22 mouse cellular contexts compared by ENCODE assay signal in genomic region chr6:28221017-28221416, GRCm38 (mm10).
DNase-seq lines count a peak whose midpoint lies in the region; ATAC-seq and TF ChIP-seq lines count a peak whose summit lies in the region.
"Had no signal": no experiment of that assay in that cellular context is flagged by ENCODE, and none has a peak within 500 bp of the region (broad histone marks: within the 10 kb centered on the region; RNA-seq: fewer than 3 reads in every experiment).

No protein-coding gene starts in this region.

- no peaks in the 10 kb centered on the region for H3K4me1 ChIP-seq in hindbrain, embryonic 16.5 days (ENCODE audit: control insufficient read depth, insufficient read depth, low read depth, low read length)
- H3K4me1 ChIP-seq in hindbrain, embryonic 10.5 days (replicated peaks): no peaks in the 10 kb centered on the region
- peaks cover 58% of the 10 kb centered on the region for H3K4me1 ChIP-seq in G1E (ENCODE audit: insufficient read depth, low read depth, low read length)
- H3K4me1 ChIP-seq in liver, embryonic 13.5 days (replicated peaks): peaks cover 20% of the 10 kb centered on the region
- H3K4me1 ChIP-seq: forebrain, embryonic 10.5 days; forebrain, embryonic 13.5 days had no signal

- H3K27me3 ChIP-seq in hindbrain, embryonic 16.5 days (replicated peaks; ENCODE audit: control insufficient read depth, insufficient read depth, low read length): no peaks in the 10 kb centered on the region
- H3K27me3 ChIP-seq in hindbrain, embryonic 10.5 days (ENCODE audit: insufficient read depth, poor library complexity, severe bottlenecking): no peaks in the 10 kb centered on the region
- no peaks in the 10 kb centered on the region for H3K27me3 ChIP-seq in G1E (ENCODE audit: insufficient read depth, low read length)
- no peaks in the 10 kb centered on the region for H3K27me3 ChIP-seq in liver, embryonic 13.5 days
- H3K27me3 ChIP-seq: CH12.LX; forebrain, embryonic 13.5 days had no signal

- WGBS in hindbrain, embryonic 16.5 days: 86% methylated on average over 4 of the region's 4 CpGs
- 89% methylated on average over 4 of the region's 4 CpGs for WGBS in hindbrain, embryonic 10.5 days
- 72% methylated on average over 4 of the region's 4 CpGs for WGBS in liver, embryonic 13.5 days (ENCODE audit: insufficient replicate concordance)

- TF ChIP-seq CTCF in G1E (IDR thresholded peaks at IDR 0.05; ENCODE audit: low read depth, low read length): no peak

- H3K4me2 ChIP-seq in hindbrain, embryonic 16.5 days (ENCODE audit: low read length): no peak overlapping the region
- no peak overlapping the region for H3K4me2 ChIP-seq in liver, embryonic 13.5 days
- H3K4me2 ChIP-seq: forebrain, embryonic 13.5 days; heart, embryonic 11.5 days; hindbrain, embryonic 14.5 days had no signal

- no peak overlapping the region for H3K9ac ChIP-seq in hindbrain, embryonic 16.5 days (ENCODE audit: low read depth, low read length)
- H3K9ac ChIP-seq in liver, embryonic 13.5 days: no peak overlapping the region
- H3K9ac ChIP-seq: forebrain, embryonic 13.5 days; hindbrain, embryonic 14.5 days had no signal

- no peak for DNase-seq in hindbrain, embryonic 10.5 days (ENCODE audit: low spot score)
- DNase-seq in G1E (ENCODE audit: low spot score): no peak
- no peak for DNase-seq in liver, embryonic 13.5 days
- no peak for DNase-seq in kidney, postnatal 14 days
- DNase-seq: adrenal gland, postnatal 10 days; adrenal gland, postnatal 36 days; B cell, adult 2 months; cerebellum, adult 18-20 months; cerebellum, adult 9-10 months; cerebellum, postnatal 14 days; gastrocnemius, postnatal 10 days; gastrocnemius, postnatal 36 days; heart, postnatal 36 days had no signal

- no peak overlapping the region for H3K4me3 ChIP-seq in hindbrain, embryonic 16.5 days (ENCODE audit: low read length)
- no peak overlapping the region for H3K4me3 ChIP-seq in hindbrain, embryonic 10.5 days
- H3K4me3 ChIP-seq in G1E (ENCODE audit: low read depth, low read length): no peak overlapping the region
- H3K4me3 ChIP-seq in liver, embryonic 13.5 days (replicated peaks): no peak overlapping the region
- H3K4me3 ChIP-seq: forebrain, embryonic 10.5 days; forebrain, embryonic 13.5 days had no signal

- no peak overlapping the region for H3K27ac ChIP-seq in hindbrain, embryonic 16.5 days (ENCODE audit: low read depth, low read length)
- H3K27ac ChIP-seq in hindbrain, embryonic 10.5 days: no peak overlapping the region
- H3K27ac ChIP-seq in liver, embryonic 13.5 days: peak overlapping the region; percentile 6; the same call in 1 of the 2 replicates
- H3K27ac ChIP-seq: forebrain, embryonic 10.5 days; forebrain, embryonic 13.5 days; hindbrain, embryonic 14.5 days had no signal

- H3K36me3 ChIP-seq in hindbrain, embryonic 16.5 days (ENCODE audit: control insufficient read depth, insufficient read depth, low read length): no peaks in the 10 kb centered on the region
- H3K36me3 ChIP-seq in hindbrain, embryonic 10.5 days: no peaks in the 10 kb centered on the region
- peaks cover 65% of the 10 kb centered on the region for H3K36me3 ChIP-seq in G1E (replicated peaks)
- H3K36me3 ChIP-seq in liver, embryonic 13.5 days: peaks cover 42% of the 10 kb centered on the region

- 0 out of 2 replicates have a peak, but pooled peaks have one; percentile 11 for ATAC-seq in hindbrain, embryonic 16.5 days
- ATAC-seq in G1E (ENCODE audit: extremely low read depth, insufficient number of reproducible peaks, low FRiP score, poor library complexity, severe bottlenecking): peak; percentile 66
- peak; percentile 46 for ATAC-seq in liver, embryonic 13.5 days (ENCODE audit: low read depth)
- no peak for ATAC-seq in megakaryocyte progenitor cell, adult 5-6 weeks (replicated peaks; ENCODE audit: poor library complexity)
- ATAC-seq: activated CD4-positive, CD25-positive, alpha-beta regulatory T cell, adult 4 months; forebrain, embryonic 13.5 days; forebrain, embryonic 16.5 days had no signal

- H3K9me3 ChIP-seq in hindbrain, embryonic 16.5 days (ENCODE audit: control insufficient read depth, low read length): no peaks in the 10 kb centered on the region
- no peaks in the 10 kb centered on the region for H3K9me3 ChIP-seq in hindbrain, embryonic 10.5 days
- no peaks in the 10 kb centered on the region for H3K9me3 ChIP-seq in G1E (replicated peaks)
- H3K9me3 ChIP-seq in liver, embryonic 13.5 days (replicated peaks): no peaks in the 10 kb centered on the region
- H3K9me3 ChIP-seq: forebrain, embryonic 10.5 days; forebrain, embryonic 13.5 days had no signal
